Mouse (Mus musculus) thymus, postnatal 25 days (tissue): ENCODE measurements around the gene Usp46.
A peak's percentile ranks its signal among the peaks of the same experiment; 100 is the strongest.

ENCODE experiments used
- DNase-seq: peaks from one replicate; pipeline ENCODE4 v3.0.0; 2022

Gene Usp46

DNA sequence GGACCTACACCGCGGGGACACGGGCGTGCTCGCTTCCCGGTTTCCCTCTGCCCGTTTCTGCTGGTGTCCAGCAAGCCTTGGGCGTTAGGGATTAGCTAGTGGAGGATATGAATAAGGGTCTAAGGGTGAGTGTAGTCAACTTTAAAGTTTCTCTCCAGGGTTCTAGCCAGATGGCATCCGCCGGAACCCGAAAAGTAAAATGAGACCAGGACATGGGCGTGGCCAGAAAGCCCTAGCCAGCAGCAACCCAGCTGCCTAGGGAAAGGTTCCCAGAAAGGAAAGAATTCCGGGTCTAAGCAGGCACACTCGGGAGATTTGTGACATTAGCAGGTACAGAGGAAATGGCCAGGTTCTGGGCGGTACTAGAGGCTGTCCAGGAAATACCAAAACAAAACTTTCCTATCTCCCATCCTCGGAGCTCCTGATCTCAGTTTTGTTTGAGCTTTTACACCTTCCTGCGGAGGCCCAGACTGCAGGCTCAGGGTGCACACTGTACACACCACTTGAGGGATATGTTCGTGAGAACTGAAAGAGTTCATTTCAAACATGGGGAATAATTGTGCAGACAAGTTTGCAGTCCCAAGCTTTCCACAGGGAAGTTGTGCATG is 587 bp upstream of the Usp46 start:
- peak; percentile 51 for DNase-seq

- no peak for DNase-seq
Observed at GRCm38 (mm10) chr5:74067346-74067745, 885 bp downstream of the Usp46 start.

DNA sequence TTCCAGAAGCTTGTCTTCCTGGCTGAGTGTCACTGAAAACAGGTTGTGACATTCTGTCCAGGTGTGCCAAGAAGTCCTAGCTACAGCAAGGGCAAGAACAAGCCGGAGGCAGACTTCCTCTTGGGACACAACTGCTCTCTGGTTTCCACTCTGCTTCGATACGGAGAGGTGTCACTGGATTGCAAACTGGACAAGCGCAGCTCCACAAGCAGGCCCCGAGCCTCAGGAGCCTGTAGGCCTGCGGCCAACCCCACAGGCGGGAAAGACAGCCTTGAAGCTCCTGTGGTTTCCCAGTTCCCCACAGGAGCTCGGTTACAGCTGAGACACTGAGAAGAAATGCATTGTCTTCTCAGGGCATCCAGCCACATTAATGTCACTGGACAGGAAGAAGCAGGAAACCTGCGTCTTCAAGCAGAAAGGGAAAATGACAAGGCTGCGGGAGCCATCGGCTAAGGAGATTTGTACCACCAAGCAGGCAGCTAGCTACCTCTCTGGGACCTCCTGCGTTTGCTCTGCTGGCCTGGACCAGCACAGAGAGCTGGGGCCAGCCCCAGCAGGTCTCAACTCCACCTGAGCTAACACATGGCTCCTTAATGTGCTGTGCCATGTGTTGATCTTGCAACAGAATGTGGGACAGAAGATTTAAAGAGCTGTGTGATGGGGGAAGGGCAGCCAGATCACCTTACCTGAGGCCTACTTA is 1.7 kb downstream of the Usp46 start:
- no peak for DNase-seq

DNA sequence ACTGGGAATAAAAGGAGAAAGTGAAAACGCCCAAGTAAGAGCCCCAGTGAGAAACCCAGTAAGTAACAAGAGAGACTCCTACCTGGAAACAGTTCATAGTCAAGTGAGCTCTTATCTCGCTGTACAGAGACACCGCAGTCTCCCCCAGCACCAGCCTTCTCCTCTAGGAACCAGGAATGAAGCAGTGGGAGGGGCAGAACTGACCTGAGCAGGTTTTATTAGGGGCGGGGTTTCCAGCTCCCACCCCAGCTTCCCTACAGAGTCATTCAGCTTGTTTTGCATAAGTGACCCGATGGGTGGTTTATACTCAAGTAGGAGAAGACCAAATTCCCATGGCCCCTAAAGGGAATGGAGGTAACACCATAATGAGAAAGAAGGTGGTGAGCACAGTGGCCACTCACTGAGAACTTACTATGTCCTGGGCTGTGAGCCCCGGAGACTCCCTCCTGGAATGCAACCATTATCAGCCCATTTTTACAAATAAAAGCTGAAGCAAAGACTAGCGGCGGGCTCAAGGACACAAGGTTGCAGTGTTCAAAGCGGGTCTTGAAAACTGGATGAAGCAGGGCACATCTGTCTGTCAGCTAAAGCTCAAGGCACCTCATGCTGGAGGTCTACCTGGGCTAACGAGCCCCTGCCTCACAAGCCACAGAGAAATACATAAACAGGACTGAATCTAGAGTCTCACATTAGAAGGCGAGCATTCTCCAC is 2.5 kb downstream of the Usp46 start:
- DNase-seq = no peak

DNA sequence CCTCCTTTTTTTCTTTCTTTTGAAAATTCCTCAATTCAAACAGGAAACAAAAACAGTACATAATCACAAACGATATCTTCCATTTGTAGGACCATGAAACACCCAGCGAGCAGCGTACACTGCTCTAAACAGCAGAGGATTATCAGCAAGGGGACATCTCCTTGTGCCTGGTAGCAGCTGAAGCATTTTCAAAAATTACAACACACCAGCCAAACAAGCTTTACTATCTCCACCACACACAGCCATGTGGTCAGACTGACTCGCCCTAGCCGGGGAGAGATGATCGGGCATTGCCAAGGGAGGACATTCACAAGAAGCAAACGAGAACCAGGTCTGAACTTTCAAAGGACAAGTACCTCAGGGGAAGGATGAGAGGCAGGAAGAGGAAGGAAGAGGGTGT is 3.4 kb downstream of the Usp46 start:
- no peak for DNase-seq

DNA sequence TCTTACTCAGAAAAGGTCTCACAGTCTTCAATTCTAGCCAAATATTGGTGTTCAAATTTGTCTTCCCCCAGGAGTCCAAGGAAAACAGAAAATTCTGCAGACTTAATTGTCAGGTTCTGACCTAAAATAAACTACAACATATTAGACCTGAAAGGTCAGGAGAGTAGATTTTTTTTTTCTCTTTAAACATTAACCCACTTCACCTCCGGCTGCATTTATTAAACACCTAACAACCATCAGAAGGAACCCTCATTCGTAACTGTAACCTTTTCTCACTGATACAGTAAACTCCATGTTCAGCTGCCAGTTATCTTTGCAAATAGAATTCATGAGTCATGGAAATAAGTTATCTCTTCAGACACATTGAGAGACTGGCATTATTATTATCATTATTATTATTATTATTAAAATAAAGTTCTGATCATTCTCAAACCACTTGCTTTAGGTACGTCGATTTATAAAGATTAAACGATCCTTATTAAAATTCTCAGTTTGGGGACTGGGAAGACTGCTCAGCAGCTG is 4.9 kb downstream of the Usp46 start:
- no peak for DNase-seq

DNA sequence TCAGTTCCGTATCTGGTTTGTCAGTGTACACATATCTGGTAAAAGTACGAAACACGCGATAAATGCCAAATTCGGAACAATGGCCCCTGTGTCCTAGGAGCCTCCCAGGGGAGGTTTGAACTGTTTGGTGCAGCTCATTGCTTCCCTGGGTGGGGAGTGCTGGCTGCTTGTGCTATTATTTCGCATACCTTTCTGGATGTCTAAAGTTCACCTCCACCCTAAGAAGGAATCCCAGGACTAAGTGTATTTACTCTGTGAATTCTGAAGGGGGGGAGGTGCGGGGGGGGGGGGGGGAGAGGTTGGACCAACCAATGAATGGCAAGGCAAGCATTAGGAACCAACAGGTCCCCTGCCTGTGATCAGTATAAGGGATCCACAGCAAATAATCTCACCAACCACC is 6.0 kb downstream of the Usp46 start:
- no peak for DNase-seq

DNA sequence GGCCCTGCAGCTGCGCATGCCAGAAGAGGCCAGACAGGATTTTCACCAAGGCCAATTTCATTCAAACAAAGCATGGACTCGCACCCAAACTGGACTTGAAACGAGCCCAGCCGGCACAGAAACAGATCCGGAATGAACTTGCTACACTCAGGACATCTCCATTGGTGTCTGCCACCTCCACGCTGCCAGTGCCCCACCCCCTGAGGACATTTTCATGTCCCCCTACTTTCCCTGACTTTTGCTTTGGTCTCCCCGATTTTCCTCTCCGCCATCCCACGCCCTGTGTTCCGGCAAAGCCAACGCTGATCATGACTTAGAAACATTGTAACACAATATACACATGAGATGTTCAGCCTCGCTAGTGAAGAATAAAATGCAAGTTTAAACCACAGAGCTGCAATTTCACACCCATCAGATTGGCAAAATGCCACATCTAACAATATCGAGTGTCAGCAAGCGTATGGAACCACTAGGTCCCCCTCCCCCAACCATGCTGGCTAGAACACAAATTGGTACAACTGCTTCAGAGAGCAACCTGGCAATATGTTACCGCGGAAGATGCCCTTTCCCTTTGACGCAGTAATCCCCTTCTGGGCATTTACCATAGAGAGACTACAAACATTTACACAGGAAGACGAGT is 6.7 kb downstream of the Usp46 start:
- no peak for DNase-seq

GRCm38 (mm10) chr5:74052171-74052909 is 15.9 kb downstream of the Usp46 start:
- no peak for DNase-seq

DNA sequence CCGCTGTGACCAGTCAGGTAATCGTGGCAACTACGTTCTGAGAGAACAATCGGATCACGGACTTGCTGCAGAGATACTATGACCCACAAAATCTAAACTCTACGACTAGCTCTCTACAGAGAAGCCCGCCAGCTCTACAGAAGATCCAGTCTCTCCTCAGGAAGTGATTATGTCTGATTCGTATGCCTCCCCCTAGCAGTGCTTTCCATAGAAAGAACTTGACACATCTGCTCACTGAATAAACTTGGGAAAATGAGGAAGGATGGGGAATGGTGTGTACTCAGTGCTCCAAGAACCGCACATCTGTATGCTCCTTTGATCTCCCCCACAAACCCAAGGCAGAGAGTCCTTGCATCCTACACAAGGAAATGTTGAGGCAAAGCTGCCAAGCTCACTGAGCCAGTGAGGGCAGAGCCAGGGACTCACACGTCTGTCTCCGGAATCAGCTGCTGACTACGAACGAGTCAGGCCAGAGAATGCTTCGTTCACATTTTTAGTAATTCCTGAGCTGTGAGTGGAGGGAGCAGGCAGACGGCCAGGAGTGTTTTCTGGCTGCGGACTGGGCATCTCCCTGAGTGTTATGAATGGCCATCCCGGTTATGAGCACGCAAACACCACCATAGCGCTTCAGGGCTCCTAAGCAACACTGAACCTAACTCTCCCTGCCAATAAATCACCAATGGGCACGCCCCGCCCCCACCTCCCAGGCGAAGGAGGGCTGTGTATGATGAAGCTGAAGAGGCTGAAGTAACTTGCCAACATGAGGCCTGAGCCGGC is 16.6 kb downstream of the Usp46 start:
- DNase-seq = no peak

GRCm38 (mm10) chr5:74050903-74051302 is 17.3 kb downstream of the Usp46 start:
- no peak for DNase-seq

DNA sequence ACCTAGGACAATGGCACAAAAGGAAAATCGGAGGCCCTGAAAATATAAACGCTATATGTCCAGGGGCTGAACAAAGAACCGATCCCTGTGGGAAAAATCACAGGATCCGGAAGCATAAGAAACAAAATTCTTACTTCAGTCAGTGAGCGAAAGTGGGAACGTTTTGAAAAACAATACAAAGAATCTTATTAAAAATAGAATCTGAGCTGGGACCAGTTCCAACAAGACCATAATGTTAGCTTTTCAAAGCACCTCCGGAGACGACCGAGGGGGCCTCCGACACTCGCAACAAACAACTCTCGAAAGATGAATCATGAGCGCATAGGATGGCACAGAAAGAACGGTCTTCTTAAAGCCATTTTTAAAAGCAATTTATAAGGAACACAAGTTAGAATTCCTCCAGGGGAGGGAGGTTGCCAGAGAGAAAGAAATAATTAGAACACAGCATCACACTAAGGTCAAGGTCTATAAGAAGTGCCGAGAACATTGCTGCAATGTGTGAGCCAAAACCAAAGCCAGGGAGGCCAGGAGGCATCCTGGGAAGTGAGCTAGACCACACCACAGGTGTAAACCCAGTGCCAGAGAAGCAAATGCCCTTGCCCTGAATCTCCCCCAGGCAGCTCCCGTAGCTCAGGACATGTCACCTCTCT is 19.3 kb downstream of the Usp46 start:
- DNase-seq = no peak

DNA sequence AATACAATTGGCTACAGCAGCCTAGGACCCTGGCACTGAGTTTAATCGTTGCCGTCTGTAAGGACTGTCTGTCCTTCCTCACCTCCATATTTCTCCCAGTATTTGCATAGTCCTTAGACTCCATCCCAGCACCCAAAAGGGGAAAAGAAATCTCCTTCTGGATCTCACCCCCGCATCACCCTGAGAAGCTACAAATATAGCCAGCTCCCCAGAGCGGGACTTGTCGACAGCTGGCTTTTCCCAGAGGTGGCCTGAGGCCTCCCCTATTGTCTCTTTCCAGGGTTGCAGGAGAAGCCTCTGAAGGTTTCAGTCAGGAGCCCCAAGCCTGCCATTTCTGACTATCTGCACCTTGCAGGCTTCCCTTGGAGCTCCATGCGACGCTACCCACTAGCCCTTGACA is 23.6 kb downstream of the Usp46 start:
- DNase-seq = no peak

- DNase-seq = no peak
Observed at GRCm38 (mm10) chr5:74042796-74043340, 25.4 kb downstream of the Usp46 start.

DNA sequence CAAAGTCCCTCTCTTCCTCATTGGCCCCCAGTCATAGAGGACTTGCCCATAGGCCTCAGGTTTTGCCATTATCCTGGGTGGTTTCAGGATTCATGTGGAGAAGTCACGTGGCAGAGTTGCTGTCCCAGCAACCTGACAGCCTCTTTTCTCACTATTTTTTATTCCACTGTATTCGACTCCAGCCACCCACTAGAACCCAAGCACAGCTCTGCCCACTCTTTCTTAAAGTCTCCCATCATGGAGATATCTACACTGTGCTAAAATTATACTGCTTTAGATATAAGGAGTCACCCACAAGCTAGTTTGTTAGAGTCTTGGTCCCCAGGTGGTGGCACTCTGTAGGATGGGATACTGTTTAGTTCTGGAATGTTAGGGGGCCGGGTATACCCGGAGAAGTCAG is 27.7 kb downstream of the Usp46 start:
- DNase-seq = no peak

DNA sequence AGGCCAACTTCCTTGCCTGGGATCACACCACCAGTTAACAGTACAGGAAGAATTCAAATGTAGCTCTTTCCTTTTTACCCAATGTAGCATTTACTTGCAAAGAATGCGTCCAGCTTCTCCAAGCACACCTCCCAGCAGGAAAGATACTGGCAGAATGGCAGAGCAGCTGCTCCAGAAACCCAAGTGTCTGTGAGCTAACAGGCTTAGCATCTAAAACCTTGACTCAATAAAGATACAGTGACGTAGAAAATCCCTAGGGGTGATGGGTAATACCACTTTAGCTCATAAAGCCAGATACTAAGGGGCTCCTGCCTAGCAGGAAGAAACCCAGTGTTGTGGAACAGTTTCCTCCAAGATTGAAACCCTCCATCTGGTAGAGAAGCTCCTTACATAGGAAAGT is 32.8 kb downstream of the Usp46 start:
- DNase-seq = no peak

- DNase-seq = no peak
Observed at GRCm38 (mm10) chr5:74034177-74034576, 34.1 kb downstream of the Usp46 start.

- no peak for DNase-seq
Observed at GRCm38 (mm10) chr5:74029787-74030186, 38.4 kb downstream of the Usp46 start.

GRCm38 (mm10) chr5:74028691-74029479 is 39.3 kb downstream of the Usp46 start:
- no peak for DNase-seq

- DNase-seq = no peak
Observed at GRCm38 (mm10) chr5:74028221-74028620, 40.0 kb downstream of the Usp46 start.
